Mouse (Mus musculus) ES-Bruce4 (cell line): ENCODE results near the gene Ppfia1. TPM values are rescaled to one million over a fixed set of nuclear protein-coding genes. Genes with fewer than 3 reads are reported as not detected.

Source experiments
- H3K27ac ChIP-seq: 2 replicates; pipeline ENCODE4 v1.5.1; 2012; ENCODE audit warnings: low read length, inconsistent platforms; ENCODE audit not compliant: insufficient read depth
- H3K27me3 ChIP-seq: 2 replicates; pipeline ENCODE4 v1.6.1; 2012; ENCODE audit warnings: mild to moderate bottlenecking, low read length, inconsistent platforms; ENCODE audit not compliant: control insufficient read depth, poor library complexity, insufficient read depth, severe bottlenecking
- H3K36me3 ChIP-seq: 2 replicates; pipeline ENCODE4 v1.6.1; 2012; ENCODE audit warnings: inconsistent platforms, mild to moderate bottlenecking, low read length, moderate library complexity; ENCODE audit not compliant: control insufficient read depth, poor library complexity, insufficient read depth, severe bottlenecking
- H3K4me1 ChIP-seq: one replicate; pipeline ENCODE4 v1.8.1; 2011; ENCODE audit warnings: low read length; ENCODE audit not compliant: control insufficient read depth, insufficient read depth
- H3K4me3 ChIP-seq: 2 replicates; pipeline ENCODE4 v1.5.1; 2011; ENCODE audit warnings: low read depth, mild to moderate bottlenecking, low read length
- H3K9ac ChIP-seq: 2 replicates; pipeline ENCODE4 v1.6.1; 2012; ENCODE audit warnings: low read depth, mild to moderate bottlenecking, inconsistent platforms; ENCODE audit not compliant: poor library complexity, severe bottlenecking
- H3K9me3 ChIP-seq: replicated peaks from 2 replicates; pipeline ENCODE4 v1.6.1; 2012; ENCODE audit warnings: mild to moderate bottlenecking, low read length, inconsistent platforms; ENCODE audit not compliant: control insufficient read depth, poor library complexity, insufficient read depth, severe bottlenecking
- CTCF ChIP-seq: IDR thresholded peaks from one replicate; pipeline ENCODE4 v1.8.1; 2011; ENCODE audit warnings: low read depth, low read length
- EP300 ChIP-seq: IDR thresholded peaks from 2 replicates; pipeline ENCODE4 v1.6.1; 2011; ENCODE audit warnings: low read depth, low read length; ENCODE audit not compliant: insufficient read depth
- POLR2A ChIP-seq: IDR thresholded peaks from one replicate; pipeline ENCODE4 v1.8.1; 2011; ENCODE audit warnings: low read length; ENCODE audit not compliant: insufficient read depth
- polyA plus RNA-seq: library from polyadenylated mRNA; stranded (reverse); fragments of >200 nt; gene quantifications from 2 replicates; pipeline ENCODE4 v1.2.4, GENCODE M21; 2011; ENCODE audit warnings: low read depth; ENCODE audit not compliant: missing spikeins, insufficient read depth, insufficient read length

The Ppfia1 gene
- polyA plus RNA-seq, 1 experiment: 59.0 TPM

GRCm38 (mm10) chr7:144568091-144568490, 14.6 kb upstream of the Ppfia1 start:
- Histone ChIP-seq H3K4me1 (peaks cover 1% of the 10 kb centered on the region), H3K27me3 (no peaks in the 10 kb centered on the region), H3K9me3 (no peaks in the 10 kb centered on the region), H3K36me3 (no peaks in the 10 kb centered on the region), H3K4me3 (no peak overlapping the region), H3K27ac (no peak overlapping the region), H3K9ac (no peak overlapping the region)
- TF ChIP-seq EP300 (no peak), CTCF (no peak), POLR2A (no peak)

- H3K9me3 ChIP-seq: no peaks in the 10 kb centered on the region
- H3K4me3 ChIP-seq: no peak overlapping the region
- no peak for TF ChIP-seq EP300
- TF ChIP-seq CTCF: no peak
- TF ChIP-seq POLR2A: no peak
- no peak overlapping the region for H3K9ac ChIP-seq
- H3K27ac ChIP-seq: no peak overlapping the region
- no peaks in the 10 kb centered on the region for H3K36me3 ChIP-seq
- H3K4me1 ChIP-seq: peaks cover 1% of the 10 kb centered on the region
- H3K27me3 ChIP-seq: no peaks in the 10 kb centered on the region
These were observed 13.6 kb upstream of the Ppfia1 start for GRCm38 (mm10) chr7:144566921-144567682.

- Histone ChIP-seq H3K4me3 (no peak overlapping the region), H3K9ac (no peak overlapping the region), H3K9me3 (no peaks in the 10 kb centered on the region), H3K36me3 (no peaks in the 10 kb centered on the region), H3K27me3 (no peaks in the 10 kb centered on the region), H3K27ac (no peak overlapping the region), H3K4me1 (peaks cover 1% of the 10 kb centered on the region)
- TF ChIP-seq CTCF (no peak), EP300 (no peak)
These were observed 10.1 kb upstream of the Ppfia1 start for GRCm38 (mm10) chr7:144563456-144564155.

GRCm38 (mm10) chr7:144562016-144562415, 8.5 kb upstream of the Ppfia1 start:
- H3K4me1 ChIP-seq: peaks cover 1% of the 10 kb centered on the region
- H3K27ac ChIP-seq: no peak overlapping the region
- H3K9ac ChIP-seq: no peak overlapping the region
- H3K9me3 ChIP-seq: no peaks in the 10 kb centered on the region
- H3K27me3 ChIP-seq: no peaks in the 10 kb centered on the region
- TF ChIP-seq EP300 (0 out of 2 replicates have a peak, but pooled peaks have one; percentile 52), CTCF (no peak)
- no peaks in the 10 kb centered on the region for H3K36me3 ChIP-seq
- no peak overlapping the region for H3K4me3 ChIP-seq

- Histone ChIP-seq H3K4me1 (no peaks in the 10 kb centered on the region), H3K9ac (no peak overlapping the region), H3K9me3 (no peaks in the 10 kb centered on the region), H3K4me3 (no peak overlapping the region), H3K36me3 (no peaks in the 10 kb centered on the region), H3K27me3 (no peaks in the 10 kb centered on the region), H3K27ac (no peak overlapping the region)
- no peak for TF ChIP-seq POLR2A
- no peak for TF ChIP-seq CTCF
- no peak for TF ChIP-seq EP300
These were observed 7.1 kb upstream of the Ppfia1 start for GRCm38 (mm10) chr7:144560594-144560993.

GRCm38 (mm10) chr7:144558552-144558951, 5.0 kb upstream of the Ppfia1 start:
- Histone ChIP-seq H3K9ac (no peak overlapping the region), H3K4me3 (no peak overlapping the region), H3K27me3 (no peaks in the 10 kb centered on the region), H3K4me1 (no peaks in the 10 kb centered on the region), H3K36me3 (no peaks in the 10 kb centered on the region), H3K9me3 (no peaks in the 10 kb centered on the region), H3K27ac (no peak overlapping the region)
- TF ChIP-seq EP300 (no peak), POLR2A (no peak), CTCF (peak; percentile 31)
